Comparison of ENCODE assay signal across 10 mouse cellular contexts in genomic region chr6:39204444-39204843, GRCm38 (mm10). TPM values are rescaled to one million over a fixed set of nuclear protein-coding genes. Genes with fewer than 3 reads are reported as not detected.
DNase-seq lines count a peak whose midpoint lies in the region; ATAC-seq lines count a peak whose summit lies in the region.
"Had no signal": no experiment of that assay in that cellular context is flagged by ENCODE, and none has a peak within 500 bp of the region (broad histone marks: within the 10 kb centered on the region; RNA-seq: fewer than 3 reads in every experiment).

No protein-coding gene starts in this region.

- H3K4me3 ChIP-seq in heart, embryonic 16.5 days (ENCODE audit: low read length): no peak overlapping the region
- peak overlapping the region; percentile 98; the same call in 1 of the 2 replicates for H3K4me3 ChIP-seq in embryonic facial prominence, embryonic 10.5 days
- peak overlapping the region; percentile 42 for H3K4me3 ChIP-seq in liver, embryonic 16.5 days (ENCODE audit: low read depth, low read length)

- ATAC-seq in heart, embryonic 16.5 days (replicated peaks; ENCODE audit: extremely low read depth, insufficient read depth, low FRiP score): no peak
- no peak for ATAC-seq in liver, embryonic 16.5 days (ENCODE audit: low read depth)
- ATAC-seq in megakaryocyte progenitor cell, adult 5-6 weeks (replicated peaks; ENCODE audit: poor library complexity): no peak

- intact Hi-C loops in heart, postnatal 10 days (cut with DNase I): loop anchor here (10.0 kb wide), 1 partner anchor 580 kb away; no protein-coding TSS in a partner anchor

- H3K9me3 ChIP-seq in heart, embryonic 16.5 days (replicated peaks; ENCODE audit: control insufficient read depth, low read length): no peaks in the 10 kb centered on the region
- no peaks in the 10 kb centered on the region for H3K9me3 ChIP-seq in embryonic facial prominence, embryonic 10.5 days
- no peaks in the 10 kb centered on the region for H3K9me3 ChIP-seq in liver, embryonic 16.5 days (replicated peaks; ENCODE audit: control insufficient read depth, low read length)

- no peak overlapping the region for H3K9ac ChIP-seq in heart, embryonic 16.5 days (ENCODE audit: low read length)
- H3K9ac ChIP-seq in liver, embryonic 16.5 days (ENCODE audit: low read depth, low read length): peak overlapping the region; percentile 57

- H3K4me2 ChIP-seq in heart, embryonic 16.5 days (ENCODE audit: low read depth, low read length): peak overlapping the region; percentile 78; the same call in 1 of the 2 replicates
- H3K4me2 ChIP-seq in liver, embryonic 16.5 days (ENCODE audit: low read depth, low read length): peak overlapping the region; percentile 98

- H3K36me3 ChIP-seq in heart, embryonic 16.5 days (ENCODE audit: control insufficient read depth, insufficient read depth): no peaks in the 10 kb centered on the region
- H3K36me3 ChIP-seq in embryonic facial prominence, embryonic 10.5 days (replicated peaks): no peaks in the 10 kb centered on the region
- no peaks in the 10 kb centered on the region for H3K36me3 ChIP-seq in liver, embryonic 16.5 days (ENCODE audit: control insufficient read depth, insufficient read depth)

- H3K4me1 ChIP-seq in heart, embryonic 16.5 days (ENCODE audit: control insufficient read depth, insufficient read depth, low read length): peaks cover 6% of the 10 kb centered on the region
- H3K4me1 ChIP-seq in embryonic facial prominence, embryonic 10.5 days: peaks cover 12% of the 10 kb centered on the region
- H3K4me1 ChIP-seq in liver, embryonic 16.5 days (ENCODE audit: control insufficient read depth, low read depth, low read length): peaks cover 27% of the 10 kb centered on the region

- DNase-seq in heart, postnatal 10 days: no peak
- peak; percentile 70 for DNase-seq in 416B (ENCODE audit: low read depth)
- DNase-seq in embryonic facial prominence, embryonic 10.5 days (ENCODE audit: low spot score): no peak
- no peak for DNase-seq in right cerebral cortex, adult 2 months (ENCODE audit: low spot score in 2 of 2)
- DNase-seq in thymus, postnatal 0 days (ENCODE audit: low spot score): no peak
- DNase-seq: gastrocnemius, postnatal 25 days; lung, postnatal 36 days had no signal

- H3K27ac ChIP-seq in heart, embryonic 16.5 days (ENCODE audit: low read length): no peak overlapping the region
- H3K27ac ChIP-seq in embryonic facial prominence, embryonic 10.5 days (replicated peaks): no peak overlapping the region
- H3K27ac ChIP-seq in liver, embryonic 16.5 days (ENCODE audit: low read length): peak overlapping the region; percentile 94

- H3K27me3 ChIP-seq in heart, embryonic 16.5 days (ENCODE audit: control insufficient read depth, insufficient read depth, low read length): no peaks in the 10 kb centered on the region
- no peaks in the 10 kb centered on the region for H3K27me3 ChIP-seq in embryonic facial prominence, embryonic 10.5 days (replicated peaks; ENCODE audit: low read depth, poor library complexity, severe bottlenecking)
- no peaks in the 10 kb centered on the region for H3K27me3 ChIP-seq in liver, embryonic 16.5 days (ENCODE audit: control insufficient read depth, insufficient read depth, low read depth, low read length)

- 51% methylated on average over 4 of the region's 4 CpGs for WGBS in heart, embryonic 16.5 days
- WGBS in embryonic facial prominence, embryonic 10.5 days: 60% methylated on average over 4 of the region's 4 CpGs
- WGBS in liver, embryonic 16.5 days (ENCODE audit: insufficient replicate concordance): 32% methylated on average over 4 of the region's 4 CpGs

RNA-seq across cellular contexts. Expression of gene Kdm7a, which starts 2.1 kb away (rescaled TPM):
- 4.3 and 5.1 TPM in 2 replicates for polyA plus RNA-seq in heart, embryonic 16.5 days (2015; fragmentation: Nextera tagmentation; extraction: Ambion mirVana)
- 10 to 100 TPM; 17.6 to 21.0 TPM for total RNA-seq in heart, postnatal 10 days (2021)
- 9.5 and 11.1 TPM in 2 replicates for polyA plus RNA-seq in embryonic facial prominence, embryonic 10.5 days (2016; fragmentation: Nextera tagmentation; extraction: Ambion mirVana)
- polyA plus RNA-seq in liver, embryonic 16.5 days (2015; fragmentation: Nextera tagmentation; extraction: Ambion mirVana): 12.5 and 13.0 TPM in 2 replicates
- total RNA-seq in megakaryocyte progenitor cell, adult 5-6 weeks (2015): 11.4 and 12.5 TPM in 2 replicates
- total RNA-seq in megakaryocyte progenitor cell, adult 5-6 weeks (2017): 9.0 and 11.4 TPM in 2 replicates
- 4.1 and 5.8 TPM in 2 replicates for polyA plus RNA-seq in thymus, postnatal 0 days (2015; fragmentation: Nextera tagmentation; extraction: Ambion mirVana)
